Mouse (Mus musculus) ES-E14 (cell line): ENCODE data around the gene Alpl.

Experiments
- CHD2 ChIP-seq: IDR thresholded peaks from 2 replicates; pipeline ENCODE4 v1.6.1; 2014; ENCODE audit warnings: mild to moderate bottlenecking, low read depth, low read length, inconsistent platforms
- MAFK ChIP-seq: IDR thresholded peaks from 2 replicates; pipeline ENCODE4 v1.6.1; 2014; ENCODE audit warnings: mild to moderate bottlenecking, low read depth, low read length, inconsistent platforms; ENCODE audit not compliant: insufficient read depth
- ZC3H11A ChIP-seq: IDR thresholded peaks from 2 replicates; pipeline ENCODE4 v1.6.1; 2012; ENCODE audit warnings: low read depth, mild to moderate bottlenecking, inconsistent platforms, low read length, borderline replicate concordance
- ZNF384 ChIP-seq: IDR thresholded peaks from 2 replicates; pipeline ENCODE4 v1.6.1; 2012; ENCODE audit warnings: low read depth, low read length, inconsistent platforms

DNA sequence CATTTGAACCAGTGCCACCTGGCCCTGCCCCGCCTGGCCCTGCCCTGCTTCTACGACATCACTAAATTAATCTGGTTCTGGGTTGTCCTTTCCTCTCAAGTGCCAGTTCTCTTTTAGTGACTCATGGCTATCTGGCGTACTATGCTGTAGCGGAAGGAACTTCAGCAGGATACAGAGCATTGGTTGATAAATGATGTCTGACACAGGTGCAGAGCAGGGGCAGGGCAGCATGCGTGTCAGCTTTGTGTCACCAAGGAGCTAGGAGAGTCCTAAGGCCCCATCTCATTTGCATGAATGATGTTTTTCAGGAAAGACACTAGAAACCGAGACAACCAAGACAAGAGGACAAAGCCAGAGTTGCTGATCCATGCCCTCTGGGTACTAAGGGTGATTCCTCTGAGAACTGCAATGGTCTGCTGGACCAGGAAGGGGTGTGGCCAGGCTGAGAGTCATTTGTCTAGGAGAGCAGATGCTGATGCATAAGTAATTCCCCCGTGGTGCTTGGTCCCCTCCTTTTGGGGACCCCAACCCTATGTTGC is 7.6 kb downstream of the Alpl start:
- TF ChIP-seq MAFK = no peak
- no peak for TF ChIP-seq ZC3H11A
- no peak for TF ChIP-seq ZNF384
- TF ChIP-seq CHD2 = no peak
